Mouse (Mus musculus) erythroblast, embryonic 14.5 days (primary cell): ENCODE measurements around the gene Tgfbr1.

ENCODE experiments used
- GATA1 ChIP-seq: IDR thresholded peaks from 2 replicates; pipeline ENCODE4 v1.6.1; 2012; ENCODE audit warnings: low read length, inconsistent platforms, mixed read lengths
- TAL1 ChIP-seq: IDR thresholded peaks from 3 replicates; pipeline ENCODE4 v1.6.1; 2012; ENCODE audit warnings: low read length, inconsistent platforms, mixed read lengths

DNA sequence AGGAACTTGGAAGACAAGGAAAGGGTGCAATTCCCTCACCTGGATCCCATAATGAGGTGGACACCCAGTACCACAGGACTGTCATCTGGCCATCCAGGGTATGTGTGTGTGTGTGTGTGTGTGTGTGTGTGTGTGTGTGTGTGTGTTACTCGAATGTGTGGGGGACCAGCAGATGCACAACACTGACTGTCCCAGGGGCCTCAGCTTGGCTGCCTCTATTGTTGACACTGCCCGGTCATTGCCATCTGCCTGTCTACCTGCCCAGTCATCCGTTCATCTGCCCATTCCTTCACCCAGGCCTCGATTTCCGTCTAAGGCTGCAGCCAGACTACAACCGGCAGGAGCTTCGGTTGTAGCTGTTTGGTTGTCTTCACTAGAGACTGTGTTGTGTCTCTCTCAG is 79.7 kb downstream of the Tgfbr1 start:
- TF ChIP-seq GATA1, result no peak
- TF ChIP-seq TAL1, result no peak
